Mouse (Mus musculus) midbrain, embryonic 14.5 days (tissue): ENCODE measurements around the gene Calhm5. TPM values are rescaled to one million over a fixed set of nuclear protein-coding genes. Genes with fewer than 3 reads are reported as not detected.

Experiments
- ATAC-seq: fragments of 200-750 bp; cut with Nextera tagmentation; 2 replicates; pipeline ENCODE4 v1.8.0; 2017; ENCODE audit warnings: moderate number of reproducible peaks, moderate library complexity; ENCODE audit not compliant: low FRiP score, low TSS enrichment
- DNase-seq: peaks from one replicate; pipeline ENCODE4 v3.0.0-alpha.2; 2015
- H3K27ac ChIP-seq: fragments of 300-500 bp; sonication (generic); replicated peaks from 2 replicates; pipeline ENCODE4 v1.5.1; 2014; ENCODE audit warnings: mild to moderate bottlenecking, low read depth, low read length, moderate library complexity
- H3K27me3 ChIP-seq: fragments of 300-500 bp; sonication (generic); 2 replicates; pipeline ENCODE4 v1.6.1; 2014; ENCODE audit warnings: low read length, control low read depth, mixed read lengths; ENCODE audit not compliant: control insufficient read depth, insufficient read depth
- H3K36me3 ChIP-seq: fragments of 300-500 bp; sonication (generic); 2 replicates; pipeline ENCODE4 v1.6.1; 2014; ENCODE audit warnings: low read length, control low read depth; ENCODE audit not compliant: control insufficient read depth, insufficient read depth
- H3K4me1 ChIP-seq: fragments of 300-500 bp; sonication (generic); 2 replicates; pipeline ENCODE4 v1.6.1; 2014; ENCODE audit warnings: mild to moderate bottlenecking, antibody characterized with exemption, low read length, control low read depth; ENCODE audit not compliant: control insufficient read depth, insufficient read depth
- H3K4me2 ChIP-seq: fragments of 300-500 bp; sonication (generic); 2 replicates; pipeline ENCODE4 v1.6.1; 2014; ENCODE audit warnings: mild to moderate bottlenecking, low read length, moderate library complexity
- H3K4me3 ChIP-seq: fragments of 300-500 bp; sonication (generic); replicated peaks from 2 replicates; pipeline ENCODE4 v1.5.1; 2014; ENCODE audit warnings: low read depth, low read length
- H3K9ac ChIP-seq: fragments of 300-500 bp; sonication (generic); replicated peaks from 2 replicates; pipeline ENCODE4 v1.6.1; 2014; ENCODE audit warnings: mild to moderate bottlenecking, low read length, moderate library complexity
- H3K9me3 ChIP-seq: fragments of 300-500 bp; sonication (generic); 2 replicates; pipeline ENCODE4 v1.6.1; 2016; ENCODE audit warnings: low read length, control low read depth, mixed read lengths; ENCODE audit not compliant: control insufficient read depth
- WGBS: fragments of 180-500 bp; shearing (Covaris S2); extraction: QIAGEN DNeasy Blood & Tissue Kit; methylation state at CpG from one replicate; pipeline ENCODE4 v1.1.7; 2014; 5-methylcytosine and 5-hydroxymethylcytosine counted together
- polyA plus RNA-seq: library from polyadenylated mRNA; unstranded; fragments of >200 nt; fragmentation: Nextera tagmentation; extraction: Ambion mirVana; gene quantifications from 2 replicates; pipeline ENCODE4 v1.2.1, GENCODE M21; 2014

The Calhm5 gene
- polyA plus RNA-seq, 1 experiment from 2014 or later = 0.62 TPM

- Histone ChIP-seq H3K9me3 (no peaks in the 10 kb centered on the region), H3K4me1 (no peaks in the 10 kb centered on the region), H3K4me2 (no peak overlapping the region), H3K4me3 (no peak overlapping the region), H3K36me3 (no peaks in the 10 kb centered on the region), H3K9ac (no peak overlapping the region), H3K27ac (no peak overlapping the region), H3K27me3 (no peaks in the 10 kb centered on the region)
- 90% methylated on average over 2 of the region's 2 CpGs for WGBS
- DNase-seq (no peak), ATAC-seq (no peak)
These were observed 22.1 kb upstream of the Calhm5 start for GRCm38 (mm10) chr10:34118421-34118820.

DNA sequence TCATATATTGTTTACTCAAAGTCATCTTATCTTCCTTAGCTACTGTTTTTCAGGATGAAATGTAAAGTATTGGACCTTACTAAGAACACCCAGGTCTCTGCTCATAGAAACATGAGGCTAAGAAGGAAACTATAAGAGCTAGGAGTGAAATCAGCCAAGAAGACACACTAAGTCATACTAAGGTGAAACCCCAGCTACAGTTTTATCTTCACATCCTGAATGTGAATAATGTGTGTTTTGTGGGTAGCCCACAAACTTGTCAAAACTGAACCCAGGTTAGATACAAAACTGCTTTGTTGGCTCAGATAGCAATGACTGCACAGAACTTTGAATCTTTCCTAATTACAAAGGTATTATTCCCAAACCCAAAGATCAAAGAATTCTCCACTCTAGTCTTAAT, 21.5 kb upstream of the Calhm5 start:
- ATAC-seq (no peak), DNase-seq (no peak)
- Histone ChIP-seq H3K4me2 (no peak overlapping the region), H3K9me3 (no peaks in the 10 kb centered on the region), H3K36me3 (no peaks in the 10 kb centered on the region), H3K27ac (no peak overlapping the region), H3K4me1 (no peaks in the 10 kb centered on the region), H3K9ac (no peak overlapping the region), H3K27me3 (no peaks in the 10 kb centered on the region), H3K4me3 (no peak overlapping the region)

GRCm38 (mm10) chr10:34117131-34117530, 20.8 kb upstream of the Calhm5 start:
- no peak for ATAC-seq
- no peaks in the 10 kb centered on the region for H3K27me3 ChIP-seq

DNA sequence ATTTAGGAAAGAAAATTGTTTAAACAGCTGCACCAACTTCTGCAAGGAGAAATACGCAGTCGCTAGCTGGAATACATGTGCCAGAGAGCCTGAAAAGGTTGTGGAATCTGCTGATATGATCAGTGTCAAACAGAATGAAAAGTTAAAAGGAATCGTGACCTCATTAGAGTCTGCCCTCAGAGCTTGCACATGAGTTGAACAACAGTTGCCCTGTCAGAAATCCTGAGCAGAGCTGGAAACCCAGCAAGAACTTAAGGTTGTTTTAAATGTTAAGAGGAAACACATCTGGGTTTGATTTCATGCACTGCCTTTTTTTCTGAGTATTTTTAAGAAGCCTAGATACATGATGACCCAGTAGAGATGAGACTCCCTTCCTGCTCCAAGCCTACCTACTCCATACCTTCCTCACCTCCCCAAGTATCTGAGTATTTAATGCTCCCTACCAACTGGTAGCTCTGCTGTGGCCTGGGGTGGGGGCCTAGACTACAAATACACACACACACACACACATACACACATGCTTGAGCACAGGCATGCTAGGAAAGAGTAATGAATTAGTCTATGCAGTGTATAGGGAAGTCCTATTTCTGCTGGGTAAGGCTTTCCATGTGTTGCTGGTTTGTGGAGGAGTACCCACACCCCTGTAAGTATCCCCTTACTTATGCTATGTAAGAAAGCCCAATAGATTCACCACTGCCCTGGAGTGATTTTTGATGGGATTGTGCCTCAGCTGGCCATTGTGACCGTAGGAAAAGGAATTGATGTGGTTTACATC, 15.8 kb upstream of the Calhm5 start:
- no peak for ATAC-seq
- Histone ChIP-seq H3K4me2 (no peak overlapping the region), H3K4me1 (no peaks in the 10 kb centered on the region), H3K9ac (no peak overlapping the region), H3K27me3 (no peaks in the 10 kb centered on the region), H3K27ac (no peak overlapping the region), H3K36me3 (no peaks in the 10 kb centered on the region), H3K9me3 (no peaks in the 10 kb centered on the region), H3K4me3 (no peak overlapping the region)
- no peak for DNase-seq
- 91% methylated on average over 4 of the region's 4 CpGs for WGBS

More at GRCm38 (mm10) chr10:34117131-34117530, 20.8 kb upstream of the Calhm5 start:
- Histone ChIP-seq H3K36me3 (no peaks in the 10 kb centered on the region), H3K4me3 (no peak overlapping the region), H3K27ac (no peak overlapping the region), H3K9me3 (no peaks in the 10 kb centered on the region), H3K4me2 (no peak overlapping the region), H3K4me1 (no peaks in the 10 kb centered on the region), H3K9ac (no peak overlapping the region)
- 75% methylated on average over 3 of the region's 3 CpGs for WGBS
- DNase-seq = no peak

DNA sequence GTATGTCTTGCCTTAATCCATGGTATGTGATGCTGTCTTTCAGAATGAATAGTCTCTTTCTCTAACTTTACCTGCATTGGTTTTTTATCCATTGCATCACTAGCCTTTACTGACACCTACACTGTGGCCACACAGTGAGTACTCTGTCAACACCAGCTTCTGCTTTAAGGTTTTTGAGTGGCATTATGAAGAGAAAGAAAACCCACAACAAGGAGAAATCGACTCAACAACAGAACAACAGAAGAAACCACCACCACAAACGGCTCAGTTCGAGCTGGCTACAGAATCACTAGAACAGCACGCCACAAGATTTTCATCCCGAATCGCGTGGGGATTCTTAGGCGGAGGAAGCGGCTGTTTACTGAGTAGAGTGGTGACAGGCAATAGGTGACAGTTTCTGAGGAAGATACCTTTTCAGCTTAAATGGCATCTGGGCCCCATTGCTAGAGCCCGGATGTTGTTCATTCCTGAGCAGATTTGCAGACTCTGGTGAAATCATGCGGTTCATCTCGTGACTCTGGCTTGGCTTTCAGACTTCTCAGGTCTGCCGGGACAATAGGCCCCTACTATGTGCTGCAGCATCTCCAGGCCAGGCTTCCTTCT, 14.6 kb upstream of the Calhm5 start:
- ATAC-seq (no peak), DNase-seq (no peak)
- no peaks in the 10 kb centered on the region for H3K4me1 ChIP-seq
- WGBS = 85% methylated on average over 13 of the region's 13 CpGs
- H3K36me3 ChIP-seq = no peaks in the 10 kb centered on the region
- no peak overlapping the region for H3K9ac ChIP-seq
- H3K27me3 ChIP-seq = no peaks in the 10 kb centered on the region
- H3K27ac ChIP-seq = no peak overlapping the region
- no peaks in the 10 kb centered on the region for H3K9me3 ChIP-seq
- H3K4me2 ChIP-seq = no peak overlapping the region
- no peak overlapping the region for H3K4me3 ChIP-seq

DNA sequence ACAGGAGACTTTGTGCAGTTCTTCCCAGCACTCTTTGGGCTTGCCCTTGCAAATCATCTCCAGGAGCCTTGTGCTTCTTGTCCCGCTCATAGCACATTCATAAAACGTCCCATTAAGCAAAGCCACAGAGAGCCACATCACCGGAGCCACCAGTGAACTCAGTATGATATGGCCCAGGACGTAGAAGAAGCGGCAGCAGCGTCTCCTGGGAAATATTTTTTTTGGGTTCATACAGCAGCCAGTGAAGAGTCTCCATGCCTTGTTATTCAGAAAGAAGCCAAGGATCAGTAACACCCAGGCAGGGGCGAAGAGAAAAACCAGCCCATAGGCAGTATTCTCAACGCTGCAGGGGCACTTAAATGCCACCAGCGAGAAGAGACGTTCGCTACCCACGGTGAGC, 355 bp downstream of the Calhm5 start:
- H3K4me2 ChIP-seq = peak overlapping the region; percentile 27
- ATAC-seq = no peak
- DNase-seq = no peak
- 0 out of 2 replicates have a peak overlapping the region, but pooled peaks have one; percentile 15 for H3K4me3 ChIP-seq
- H3K9ac ChIP-seq = no peak overlapping the region
- H3K27me3 ChIP-seq = no peaks in the 10 kb centered on the region
- no peaks in the 10 kb centered on the region for H3K9me3 ChIP-seq
- H3K4me1 ChIP-seq = no peaks in the 10 kb centered on the region; the same call in 1 of the 2 replicates
- 61% methylated on average over 12 of the region's 12 CpGs for WGBS
- H3K27ac ChIP-seq = no peak overlapping the region
- no peaks in the 10 kb centered on the region for H3K36me3 ChIP-seq

- no peaks in the 10 kb centered on the region for H3K9me3 ChIP-seq
- no peak overlapping the region for H3K27ac ChIP-seq
- H3K4me2 ChIP-seq = no peak overlapping the region
- no peak overlapping the region for H3K9ac ChIP-seq
- ATAC-seq (no peak), DNase-seq (no peak)
- no peaks in the 10 kb centered on the region for H3K36me3 ChIP-seq
- no peaks in the 10 kb centered on the region; the same call in 1 of the 2 replicates for H3K4me1 ChIP-seq
- no peaks in the 10 kb centered on the region for H3K27me3 ChIP-seq
- no peak overlapping the region for H3K4me3 ChIP-seq
- 53% methylated on average over 2 of the region's 2 CpGs for WGBS
These were observed 1.2 kb downstream of the Calhm5 start for GRCm38 (mm10) chr10:34095147-34095546.

DNA sequence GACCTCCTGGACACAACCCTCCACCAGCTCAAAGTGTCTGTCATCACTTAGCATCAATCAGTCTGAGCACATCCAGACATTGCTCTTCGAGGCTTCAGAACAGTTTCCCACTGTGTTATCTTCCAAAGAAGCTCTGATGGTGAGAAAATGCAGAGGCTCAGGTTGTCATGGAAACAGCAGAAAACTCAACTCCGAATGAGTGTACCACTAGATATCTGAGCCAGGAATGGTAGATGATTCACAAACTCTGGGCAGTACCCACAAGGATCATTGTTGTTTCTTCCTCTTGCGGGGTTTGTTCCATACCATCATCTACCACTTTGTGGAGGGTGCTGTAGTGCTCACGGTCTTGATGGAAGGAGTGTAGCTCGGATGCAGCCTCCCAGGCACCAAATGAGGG, 4.4 kb downstream of the Calhm5 start:
- Histone ChIP-seq H3K36me3 (no peaks in the 10 kb centered on the region), H3K4me1 (no peaks in the 10 kb centered on the region; the same call in 1 of the 2 replicates), H3K4me3 (no peak overlapping the region), H3K9me3 (no peaks in the 10 kb centered on the region), H3K27ac (no peak overlapping the region), H3K27me3 (no peaks in the 10 kb centered on the region), H3K4me2 (no peak overlapping the region), H3K9ac (no peak overlapping the region)
- ATAC-seq = no peak
- 73% methylated on average over 5 of the region's 5 CpGs for WGBS
- DNase-seq = no peak

DNA sequence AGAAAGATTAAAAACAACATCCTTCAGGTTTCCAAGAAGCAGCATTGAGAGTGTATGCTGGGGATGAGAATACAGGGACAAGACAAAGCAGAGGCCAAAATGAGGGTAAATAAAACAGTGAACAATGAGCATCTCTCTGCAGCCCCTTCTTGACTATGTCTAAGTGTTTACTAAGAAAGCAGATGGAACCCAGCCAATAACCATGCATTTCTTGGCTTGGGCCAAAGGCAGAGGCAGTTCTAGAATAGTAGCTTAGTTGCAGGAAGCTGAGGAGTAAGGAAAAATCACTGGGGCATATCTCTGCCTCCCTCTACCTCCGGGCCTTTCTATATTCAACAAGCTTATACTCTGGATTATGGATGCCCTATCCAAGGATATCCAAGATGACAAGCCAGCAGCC, 5.8 kb downstream of the Calhm5 start:
- ATAC-seq (no peak), DNase-seq (no peak)
- 79% methylated on average over 1 of the region's 1 CpGs for WGBS
- H3K27me3 ChIP-seq = no peaks in the 10 kb centered on the region
- H3K36me3 ChIP-seq = no peaks in the 10 kb centered on the region
- no peaks in the 10 kb centered on the region for H3K9me3 ChIP-seq
- no peak overlapping the region for H3K27ac ChIP-seq
- no peaks in the 10 kb centered on the region for H3K4me1 ChIP-seq
- no peak overlapping the region for H3K4me3 ChIP-seq
- H3K9ac ChIP-seq = no peak overlapping the region
- H3K4me2 ChIP-seq = no peak overlapping the region
